Mouse (Mus musculus) limb, embryonic 14.5 days (tissue): ENCODE data around the gene Stk35. TPM values are rescaled to one million over a fixed set of nuclear protein-coding genes. Genes with fewer than 3 reads are reported as not detected.

Experiments
- ATAC-seq: fragments of 200-750 bp; cut with Nextera tagmentation; 2 replicates; pipeline ENCODE4 v1.8.0; 2017; ENCODE audit warnings: low read depth, moderate number of reproducible peaks, moderate TSS enrichment; ENCODE audit not compliant: low FRiP score
- DNase-seq: peaks from one replicate; pipeline ENCODE4 v3.0.0-alpha.2; 2015; ENCODE audit warnings: low spot score
- H3K27ac ChIP-seq: fragments of 300-500 bp; sonication (generic); replicated peaks from 2 replicates; pipeline ENCODE4 v1.5.1; 2014; ENCODE audit warnings: low read depth, mild to moderate bottlenecking, low read length, moderate library complexity, mixed read lengths
- H3K27me3 ChIP-seq: fragments of 300-500 bp; sonication (generic); 2 replicates; pipeline ENCODE4 v1.6.1; 2014; ENCODE audit warnings: low read length, mixed read lengths; ENCODE audit not compliant: control insufficient read depth, insufficient read depth
- H3K36me3 ChIP-seq: fragments of 300-500 bp; sonication (generic); 2 replicates; pipeline ENCODE4 v1.6.1; 2014; ENCODE audit warnings: mild to moderate bottlenecking, low read length, moderate library complexity, mixed read lengths; ENCODE audit not compliant: control insufficient read depth, insufficient read depth
- H3K4me1 ChIP-seq: fragments of 300-500 bp; sonication (generic); 2 replicates; pipeline ENCODE4 v1.6.1; 2014; ENCODE audit warnings: antibody characterized with exemption, low read length, mixed read lengths; ENCODE audit not compliant: control insufficient read depth, insufficient read depth
- H3K4me2 ChIP-seq: fragments of 300-500 bp; sonication (generic); replicated peaks from 2 replicates; pipeline ENCODE4 v1.6.1; 2014; ENCODE audit warnings: low read depth, mild to moderate bottlenecking, low read length, moderate library complexity; ENCODE audit not compliant: severe bottlenecking
- H3K4me3 ChIP-seq: fragments of 300-500 bp; sonication (generic); replicated peaks from 2 replicates; pipeline ENCODE4 v1.5.1; 2014; ENCODE audit warnings: low read length
- H3K9ac ChIP-seq: fragments of 300-500 bp; sonication (generic); 2 replicates; pipeline ENCODE4 v1.6.1; 2014; ENCODE audit warnings: mild to moderate bottlenecking, low read depth, low read length, moderate library complexity; ENCODE audit not compliant: severe bottlenecking
- H3K9me3 ChIP-seq: fragments of 300-500 bp; sonication (generic); 2 replicates; pipeline ENCODE4 v1.6.1; 2016; ENCODE audit warnings: low read length; ENCODE audit not compliant: control insufficient read depth
- POLR2A ChIP-seq: fragments of 200-500 bp; IDR thresholded peaks from 2 replicates; pipeline ENCODE4 v1.8.0; 2012; ENCODE audit warnings: inconsistent platforms, mild to moderate bottlenecking, moderate library complexity, borderline replicate concordance; ENCODE audit not compliant: insufficient read depth, insufficient read length; ENCODE audit errors: extremely low read depth
- WGBS: fragments of 180-500 bp; shearing (Covaris S2); extraction: QIAGEN DNeasy Blood & Tissue Kit; methylation state at CpG from one replicate; pipeline ENCODE4 v1.1.7; 2014; 5-methylcytosine and 5-hydroxymethylcytosine counted together
- polyA plus RNA-seq, 2 experiments: library from polyadenylated mRNA; depleted of rRNA in 1 of 2; stranded (reverse) in 1 of 2; unstranded in 1 of 2; fragments of >200 nt; fragmentation: Nextera tagmentation in 1 of 2; extraction: Ambion mirVana in 1 of 2; gene quantifications; 2 replicates each; pipeline versions ENCODE4 v1.2.1 to v1.2.3; 2012 to 2014

The Stk35 gene
- polyA plus RNA-seq (2012; rRNA removed) (21.5 and 29.8 TPM in 2 replicates), polyA plus RNA-seq (2014; fragmentation: Nextera tagmentation; extraction: Ambion mirVana) (12.3 and 13.1 TPM in 2 replicates)

GRCm38 (mm10) chr2:129800271-129800903 is at the start of gene Stk35:
Gene Stk35, plus strand, starts transcription at chr2:129800517.
- H3K27ac ChIP-seq, result peak within 1 kb of the TSS; percentile 90
- H3K9ac ChIP-seq, result peak within 1 kb of the TSS; percentile 90
- H3K4me2 ChIP-seq, result peak within 1 kb of the TSS; percentile 69
- H3K27me3 ChIP-seq, result no peaks in the 10 kb centered on the region
- 3% methylated on average over 53 of the region's 63 CpGs for WGBS
- H3K4me3 ChIP-seq, result peak within 1 kb of the TSS; percentile 93
- ATAC-seq (peak; percentile 87), DNase-seq (peak; percentile 91)
- H3K9me3 ChIP-seq, result no peaks in the 10 kb centered on the region
- peaks cover 19% of the 10 kb centered on the region for H3K4me1 ChIP-seq
- H3K36me3 ChIP-seq, result peaks cover 15% of the 10 kb centered on the region
- TF ChIP-seq POLR2A, result 0 out of 2 replicates have a peak, but pooled peaks have one; percentile 47

GRCm38 (mm10) chr2:129782046-129782445 is 18.3 kb upstream of the Stk35 start:
- Histone ChIP-seq H3K36me3 (no peaks in the 10 kb centered on the region), H3K9ac (no peak overlapping the region), H3K9me3 (no peaks in the 10 kb centered on the region), H3K4me2 (no peak overlapping the region), H3K4me3 (no peak overlapping the region), H3K27me3 (no peaks in the 10 kb centered on the region), H3K27ac (no peak overlapping the region), H3K4me1 (no peaks in the 10 kb centered on the region)
- DNase-seq, result no peak
- ATAC-seq, result no peak
- TF ChIP-seq POLR2A, result no peak
- WGBS, result 100% methylated on average over 1 of the region's 1 CpGs

- no peak for TF ChIP-seq POLR2A
- WGBS, result 88% methylated on average over 2 of the region's 2 CpGs
Observed at GRCm38 (mm10) chr2:129796501-129796900, 3.8 kb upstream of the Stk35 start.

GRCm38 (mm10) chr2:129797709-129798108 is 2.6 kb upstream of the Stk35 start:
- TF ChIP-seq POLR2A, result no peak
- no peak overlapping the region for H3K27ac ChIP-seq
- no peak overlapping the region for H3K4me2 ChIP-seq
- DNase-seq, result no peak
- H3K4me1 ChIP-seq, result peaks cover 13% of the 10 kb centered on the region
- no peak overlapping the region for H3K4me3 ChIP-seq
- WGBS, result 85% methylated on average over 2 of the region's 3 CpGs
- no peaks in the 10 kb centered on the region for H3K36me3 ChIP-seq
- no peak for ATAC-seq
- H3K9me3 ChIP-seq, result peaks cover 7% of the 10 kb centered on the region
- H3K27me3 ChIP-seq, result no peaks in the 10 kb centered on the region
- no peak overlapping the region for H3K9ac ChIP-seq

More at GRCm38 (mm10) chr2:129796501-129796900, 3.8 kb upstream of the Stk35 start:
- H3K9ac ChIP-seq, result no peak overlapping the region
- H3K27me3 ChIP-seq, result no peaks in the 10 kb centered on the region
- H3K27ac ChIP-seq, result no peak overlapping the region
- H3K9me3 ChIP-seq, result peaks cover 7% of the 10 kb centered on the region
- peaks cover 4% of the 10 kb centered on the region for H3K4me1 ChIP-seq
- DNase-seq (no peak), ATAC-seq (no peak)
- no peak overlapping the region for H3K4me3 ChIP-seq
- no peak overlapping the region for H3K4me2 ChIP-seq
- H3K36me3 ChIP-seq, result no peaks in the 10 kb centered on the region

- peaks cover 7% of the 10 kb centered on the region for H3K9me3 ChIP-seq
- TF ChIP-seq POLR2A, result no peak
- H3K27ac ChIP-seq, result no peak overlapping the region
- ATAC-seq (no peak), DNase-seq (no peak)
- H3K36me3 ChIP-seq, result no peaks in the 10 kb centered on the region
- no peak overlapping the region for H3K4me2 ChIP-seq
- no peak overlapping the region for H3K4me3 ChIP-seq
- no peak overlapping the region for H3K9ac ChIP-seq
- H3K27me3 ChIP-seq, result no peaks in the 10 kb centered on the region
- peaks cover 18% of the 10 kb centered on the region for H3K4me1 ChIP-seq
Observed at GRCm38 (mm10) chr2:129798410-129798809, 1.9 kb upstream of the Stk35 start.
